Mouse (Mus musculus): Measurements from ENCODE around the gene Sar1b. TPM values are rescaled to one million over a fixed set of nuclear protein-coding genes. Genes with fewer than 3 reads are reported as not detected.
A peak's percentile ranks its signal among the peaks of the same experiment; 100 is the strongest.
"Not testable (repeated sequence)": the region's sequence is repeated elsewhere in the genome, so short reads cannot be mapped to it uniquely, and the experiment has no call there.

Sar1b gene
- polyA plus RNA-seq (2015; fragmentation: Nextera tagmentation; extraction: Ambion mirVana) = 184 and 206 TPM in 2 replicates

DNA sequence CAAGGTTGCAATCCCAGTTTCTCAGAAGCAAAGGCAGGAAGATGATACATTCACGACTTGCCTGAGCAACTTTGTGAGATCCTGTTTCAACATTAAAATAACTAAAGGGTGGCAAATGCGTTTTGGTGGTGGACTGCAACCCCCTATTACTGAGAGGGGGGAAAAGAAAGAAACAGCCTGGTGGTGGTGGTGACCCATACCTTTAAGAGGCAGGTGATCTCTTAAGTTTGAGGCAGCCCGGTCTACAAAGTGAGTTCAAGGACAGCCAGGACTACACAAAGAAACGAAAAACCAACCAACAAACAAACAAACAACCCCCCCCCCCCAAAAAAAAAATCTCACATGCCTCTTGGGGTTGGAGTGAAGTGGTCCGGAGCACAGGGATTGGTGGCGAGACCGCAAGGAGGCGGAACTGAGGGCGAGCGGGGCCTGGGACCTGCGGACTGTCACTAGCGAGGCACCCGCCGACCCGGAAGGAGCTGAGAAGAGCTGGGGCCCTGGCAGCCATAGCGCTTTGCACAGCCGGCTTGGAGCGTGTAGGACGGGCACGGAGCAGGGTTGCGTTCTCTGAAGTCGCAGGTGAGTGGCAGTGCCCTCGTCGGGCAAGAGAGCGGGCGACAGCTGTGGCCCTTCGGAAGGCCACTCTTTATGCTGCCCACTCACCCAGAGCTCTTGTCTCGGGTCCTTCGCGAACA, at the start of gene Sar1b, which contains the start of gene Sec24a:
Gene Sar1b (plus strand): TSS at position 475 of the 695 bp plus-strand sequence.
Gene Sec24a (minus strand): TSS at position 422 of the 695 bp plus-strand sequence.
- Histone ChIP-seq H3K4me2 (ENCODE audit: low read length) (peak within 1 kb of the TSS; percentile 88), H3K4me3 (ENCODE audit: low read depth, low read length) (peak within 1 kb of the TSS; percentile 92), H3K27me3 (ENCODE audit: control insufficient read depth, insufficient read depth, low read depth, low read length) (peaks cover 6% of the 10 kb centered on the region; the same call in 1 of the 2 replicates), H3K4me1 (ENCODE audit: control insufficient read depth, insufficient read depth, low read length) (peaks cover 22% of the 10 kb centered on the region), H3K36me3 (ENCODE audit: control insufficient read depth, insufficient read depth, low read length) (no peaks in the 10 kb centered on the region), H3K27ac (ENCODE audit: low read length) (0 out of 2 replicates have a peak within 1 kb of the TSS, but pooled peaks have one; percentile 11), H3K9me3 (replicated peaks; ENCODE audit: control insufficient read depth, low read length, poor library complexity, severe bottlenecking) (no peaks in the 10 kb centered on the region), H3K9ac (ENCODE audit: low read depth, low read length) (peak within 1 kb of the TSS; percentile 90)
- WGBS = under 1% methylated on average over 30 of the region's 30 CpGs
- peak; percentile 95 for ATAC-seq

DNA sequence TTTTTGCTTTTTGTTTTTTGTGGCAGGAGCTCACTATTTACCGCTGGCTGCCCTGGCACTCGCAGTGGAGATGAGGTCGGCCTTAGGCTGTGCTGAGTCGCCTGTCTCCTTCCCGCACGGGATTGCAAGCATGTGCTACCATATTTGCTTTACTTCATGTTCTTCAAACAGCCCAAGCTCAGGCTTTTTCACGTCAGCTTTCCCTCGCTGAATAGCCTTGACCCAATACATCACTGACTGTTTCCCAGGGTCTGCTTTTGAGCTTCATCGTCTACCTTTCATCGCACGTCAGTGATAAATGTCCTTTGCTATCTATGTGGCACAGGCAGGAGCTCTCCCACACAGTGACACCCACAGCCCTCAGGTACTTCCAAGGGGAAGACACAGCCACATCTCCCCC, 42.4 kb upstream of the Sar1b start:
- H3K36me3 ChIP-seq (ENCODE audit: control insufficient read depth, insufficient read depth, low read length) = peaks cover 42% of the 10 kb centered on the region
- no peak overlapping the region for H3K4me3 ChIP-seq (ENCODE audit: low read depth, low read length)
- H3K4me2 ChIP-seq (ENCODE audit: low read length) = no peak overlapping the region
- H3K27me3 ChIP-seq (ENCODE audit: control insufficient read depth, insufficient read depth, low read depth, low read length) = no peaks in the 10 kb centered on the region
- H3K9ac ChIP-seq (ENCODE audit: low read depth, low read length) = no peak overlapping the region
- H3K4me1 ChIP-seq (ENCODE audit: control insufficient read depth, insufficient read depth, low read length) = no peaks in the 10 kb centered on the region
- no peak for ATAC-seq
- 95% methylated on average over 11 of the region's 11 CpGs for WGBS
- no peaks in the 10 kb centered on the region for H3K9me3 ChIP-seq (replicated peaks; ENCODE audit: control insufficient read depth, low read length, poor library complexity, severe bottlenecking)
- no peak overlapping the region for H3K27ac ChIP-seq (ENCODE audit: low read length)

DNA sequence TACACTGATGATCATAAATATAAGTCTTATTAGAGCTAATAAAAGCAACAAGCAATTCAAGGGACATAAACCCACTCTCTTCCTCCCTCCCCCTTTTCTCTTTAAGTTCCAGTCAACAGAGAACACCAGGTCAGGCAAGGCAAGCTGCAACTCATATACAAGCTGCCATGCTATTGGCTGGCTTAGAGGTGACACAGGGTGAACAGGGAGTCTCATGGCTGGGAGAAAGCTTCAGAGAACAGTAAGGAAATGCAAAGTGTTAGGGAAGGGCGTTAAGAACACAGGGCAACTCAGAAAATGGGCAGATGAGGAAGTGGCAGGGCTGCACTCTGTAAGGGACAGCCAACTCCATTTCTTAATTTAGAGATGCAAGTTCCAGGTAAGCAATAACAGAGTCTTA, 30.6 kb upstream of the Sar1b start:
- Histone ChIP-seq H3K9me3 (replicated peaks; ENCODE audit: control insufficient read depth, low read length, poor library complexity, severe bottlenecking) (no peaks in the 10 kb centered on the region), H3K4me3 (ENCODE audit: low read depth, low read length) (no peak overlapping the region), H3K4me1 (ENCODE audit: control insufficient read depth, insufficient read depth, low read length) (no peaks in the 10 kb centered on the region), H3K27ac (ENCODE audit: low read length) (no peak overlapping the region), H3K9ac (ENCODE audit: low read depth, low read length) (no peak overlapping the region), H3K27me3 (ENCODE audit: control insufficient read depth, insufficient read depth, low read depth, low read length) (no peaks in the 10 kb centered on the region), H3K4me2 (ENCODE audit: low read length) (no peak overlapping the region), H3K36me3 (ENCODE audit: control insufficient read depth, insufficient read depth, low read length) (peaks cover 25% of the 10 kb centered on the region)
- WGBS = 91% methylated on average over 1 of the region's 1 CpGs
- no peak for ATAC-seq

DNA sequence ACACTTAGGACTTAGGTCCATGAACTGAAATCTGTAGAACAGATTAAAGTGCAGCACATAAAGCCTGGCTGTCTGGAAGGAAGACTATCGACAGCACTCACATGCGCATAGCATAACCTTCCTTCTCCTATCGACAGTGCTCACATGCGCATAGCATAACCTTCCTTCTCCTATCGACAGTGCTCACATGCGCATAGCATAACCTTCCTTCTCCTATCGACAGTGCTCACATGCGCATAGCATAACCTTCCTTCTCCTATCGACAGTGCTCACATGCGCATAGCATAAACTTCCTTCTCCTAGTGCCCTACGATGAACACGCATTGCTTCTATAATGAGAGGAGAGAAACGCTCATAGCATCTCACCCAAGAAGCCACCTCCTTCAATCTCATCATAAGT, 29.3 kb upstream of the Sar1b start:
- peaks cover 24% of the 10 kb centered on the region for H3K36me3 ChIP-seq (ENCODE audit: control insufficient read depth, insufficient read depth, low read length)
- not testable (repeated sequence) for H3K27ac ChIP-seq (ENCODE audit: low read length); H3K9ac ChIP-seq (ENCODE audit: low read depth, low read length); H3K27me3 ChIP-seq (ENCODE audit: control insufficient read depth, insufficient read depth, low read depth, low read length); ATAC-seq; H3K4me1 ChIP-seq (ENCODE audit: control insufficient read depth, insufficient read depth, low read length); H3K9me3 ChIP-seq (replicated peaks; ENCODE audit: control insufficient read depth, low read length, poor library complexity, severe bottlenecking); H3K4me3 ChIP-seq (ENCODE audit: low read depth, low read length); H3K4me2 ChIP-seq (ENCODE audit: low read length)
- 98% methylated on average over 12 of the region's 13 CpGs for WGBS

DNA sequence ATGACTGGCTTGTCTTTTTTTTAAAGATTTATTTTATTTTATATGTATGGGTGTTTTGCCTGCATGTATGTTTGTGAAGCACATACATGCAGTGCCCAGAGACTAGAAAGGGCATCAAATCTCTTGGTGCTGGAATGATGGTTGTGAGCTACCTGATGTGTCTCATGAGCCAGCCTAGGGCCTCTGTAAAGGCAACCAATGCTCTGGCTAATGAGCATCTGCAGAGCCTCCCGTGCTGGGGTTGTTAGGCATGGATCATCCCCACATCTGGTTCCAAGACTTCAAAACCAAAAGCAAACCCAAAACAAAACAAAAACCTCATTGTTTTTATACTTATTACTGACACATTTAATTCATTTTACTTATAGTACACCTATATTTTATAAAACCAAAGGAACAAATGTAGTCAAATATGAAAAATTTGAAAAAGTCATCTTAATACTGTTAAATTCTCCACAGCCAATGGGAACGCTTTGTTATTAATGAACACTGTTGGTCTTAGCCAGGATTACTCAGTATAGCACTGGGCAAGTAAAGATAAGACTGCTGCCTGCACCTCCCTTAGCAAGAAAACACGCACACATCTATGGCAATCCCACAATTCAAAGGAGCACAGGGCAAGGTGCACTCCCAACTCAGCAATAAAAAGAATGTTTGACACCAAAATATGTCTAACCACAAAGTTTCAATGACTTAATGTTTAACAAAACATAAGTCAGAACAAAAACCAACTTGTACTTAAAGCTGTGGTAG, 24.7 kb upstream of the Sar1b start:
- no peaks in the 10 kb centered on the region for H3K9me3 ChIP-seq (replicated peaks; ENCODE audit: control insufficient read depth, low read length, poor library complexity, severe bottlenecking)
- H3K27me3 ChIP-seq (ENCODE audit: control insufficient read depth, insufficient read depth, low read depth, low read length) = no peaks in the 10 kb centered on the region
- no peak overlapping the region for H3K4me3 ChIP-seq (ENCODE audit: low read depth, low read length)
- H3K4me1 ChIP-seq (ENCODE audit: control insufficient read depth, insufficient read depth, low read length) = no peaks in the 10 kb centered on the region
- H3K4me2 ChIP-seq (ENCODE audit: low read length) = no peak overlapping the region
- no peak for ATAC-seq
- H3K9ac ChIP-seq (ENCODE audit: low read depth, low read length) = no peak overlapping the region
- peaks cover 26% of the 10 kb centered on the region for H3K36me3 ChIP-seq (ENCODE audit: control insufficient read depth, insufficient read depth, low read length)
- no peak overlapping the region for H3K27ac ChIP-seq (ENCODE audit: low read length)
- 94% methylated on average over 3 of the region's 3 CpGs for WGBS

DNA sequence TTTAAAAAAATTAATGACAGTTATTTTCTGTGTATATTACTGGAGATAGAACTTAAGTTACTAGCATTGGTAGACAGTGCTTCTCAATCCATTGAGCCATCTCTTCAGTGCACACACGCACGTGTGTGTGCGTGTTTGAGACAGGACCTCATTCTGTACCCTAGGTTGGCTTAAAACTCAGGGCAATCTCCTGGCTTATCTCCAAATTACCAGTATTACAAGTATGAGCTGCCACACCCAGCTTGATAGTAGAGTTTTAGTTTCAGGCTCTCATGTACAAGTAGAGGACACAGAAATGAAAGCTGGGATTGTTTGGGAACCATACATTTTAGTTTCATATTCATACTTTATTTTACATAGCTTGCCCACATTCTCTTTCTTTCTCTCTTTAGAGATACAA, 22.8 kb upstream of the Sar1b start:
- WGBS = 95% methylated on average over 3 of the region's 3 CpGs
- no peak for ATAC-seq
- Histone ChIP-seq H3K27me3 (ENCODE audit: control insufficient read depth, insufficient read depth, low read depth, low read length) (no peaks in the 10 kb centered on the region), H3K4me1 (ENCODE audit: control insufficient read depth, insufficient read depth, low read length) (no peaks in the 10 kb centered on the region), H3K9me3 (replicated peaks; ENCODE audit: control insufficient read depth, low read length, poor library complexity, severe bottlenecking) (no peaks in the 10 kb centered on the region), H3K36me3 (ENCODE audit: control insufficient read depth, insufficient read depth, low read length) (peaks cover 24% of the 10 kb centered on the region), H3K4me2 (ENCODE audit: low read length) (no peak overlapping the region), H3K27ac (ENCODE audit: low read length) (no peak overlapping the region), H3K4me3 (ENCODE audit: low read depth, low read length) (no peak overlapping the region), H3K9ac (ENCODE audit: low read depth, low read length) (no peak overlapping the region)

DNA sequence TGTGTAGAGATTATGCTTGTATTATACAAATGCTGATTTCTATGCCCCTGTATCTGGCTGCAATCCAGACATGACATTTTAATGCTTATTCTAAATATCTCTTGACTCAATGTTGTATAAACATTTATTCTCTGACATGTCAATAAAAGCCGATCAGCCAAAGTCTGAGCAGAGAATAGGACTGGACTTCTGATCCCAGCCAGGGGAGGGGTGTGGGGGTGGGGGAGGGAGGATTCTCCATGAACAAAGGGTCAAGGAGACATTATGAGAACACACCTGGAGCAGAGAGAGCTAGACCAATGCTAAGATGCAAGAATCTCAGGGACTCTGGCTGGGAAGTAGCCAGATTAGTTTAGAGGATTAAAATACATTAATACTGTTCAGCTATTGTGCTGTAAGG, 17.4 kb upstream of the Sar1b start:
- H3K36me3 ChIP-seq (ENCODE audit: control insufficient read depth, insufficient read depth, low read length) = peaks cover 18% of the 10 kb centered on the region
- no peak for ATAC-seq
- H3K4me3 ChIP-seq (ENCODE audit: low read depth, low read length) = no peak overlapping the region
- H3K9ac ChIP-seq (ENCODE audit: low read depth, low read length) = no peak overlapping the region
- 70% methylated on average over 1 of the region's 1 CpGs for WGBS
- no peaks in the 10 kb centered on the region for H3K4me1 ChIP-seq (ENCODE audit: control insufficient read depth, insufficient read depth, low read length)
- no peaks in the 10 kb centered on the region for H3K9me3 ChIP-seq (replicated peaks; ENCODE audit: control insufficient read depth, low read length, poor library complexity, severe bottlenecking)
- no peak overlapping the region for H3K4me2 ChIP-seq (ENCODE audit: low read length)
- H3K27ac ChIP-seq (ENCODE audit: low read length) = no peak overlapping the region
- H3K27me3 ChIP-seq (ENCODE audit: control insufficient read depth, insufficient read depth, low read depth, low read length) = no peaks in the 10 kb centered on the region

DNA sequence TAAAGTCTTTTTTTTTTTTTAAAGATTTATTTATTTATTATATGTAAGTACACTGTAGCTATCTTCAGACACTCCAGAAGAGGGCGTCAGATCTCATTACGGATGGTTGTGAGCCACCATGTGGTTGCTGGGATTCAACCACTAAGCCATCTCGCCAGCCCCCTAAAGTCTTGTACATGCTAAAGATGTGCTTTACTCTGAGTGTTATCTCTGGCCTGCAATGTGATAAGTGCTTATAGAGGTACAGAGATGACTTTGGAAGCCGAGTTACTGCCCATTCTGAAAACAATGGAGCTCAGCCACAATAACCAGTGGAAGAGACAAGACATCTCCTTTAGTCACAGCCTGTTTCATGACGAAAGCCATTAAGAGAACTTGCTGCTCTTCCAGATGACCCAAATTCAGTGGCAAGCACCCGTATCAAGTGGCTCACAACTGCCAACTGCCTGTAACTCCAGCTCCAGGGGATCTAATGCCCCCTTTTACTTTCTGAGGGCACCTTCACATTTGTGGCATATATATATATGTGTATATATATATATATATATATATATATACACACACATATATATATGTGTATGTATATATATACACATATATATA, 11.8 kb upstream of the Sar1b start:
- not testable (repeated sequence) for H3K9ac ChIP-seq (ENCODE audit: low read depth, low read length); H3K9me3 ChIP-seq (replicated peaks; ENCODE audit: control insufficient read depth, low read length, poor library complexity, severe bottlenecking); H3K4me3 ChIP-seq (ENCODE audit: low read depth, low read length); H3K27ac ChIP-seq (ENCODE audit: low read length); H3K36me3 ChIP-seq (ENCODE audit: control insufficient read depth, insufficient read depth, low read length); H3K4me2 ChIP-seq (ENCODE audit: low read length); ATAC-seq; H3K27me3 ChIP-seq (ENCODE audit: control insufficient read depth, insufficient read depth, low read depth, low read length)
- peaks cover 22% of the 10 kb centered on the region for H3K4me1 ChIP-seq (ENCODE audit: control insufficient read depth, insufficient read depth, low read length)
- WGBS = 79% methylated on average over 6 of the region's 6 CpGs

Data from midbrain, embryonic 16.5 days (tissue).